Mouse (Mus musculus) neural tube, embryonic 10.5 days (tissue): ENCODE measurements at regions not wholly inside any gene's neighbourhood (a gene's known extent, or its start where the extent isn't known, plus 50 kb on each side); places are given as distances from the start of the nearest gene placed in this dataset.
A peak's percentile ranks its signal among the peaks of the same experiment; 100 is the strongest.

Experiments used
- DNase-seq: peaks from one replicate; pipeline ENCODE4 v3.0.0-alpha.2; 2017; ENCODE audit warnings: low spot score; ENCODE audit errors: extremely low spot score

DNA sequence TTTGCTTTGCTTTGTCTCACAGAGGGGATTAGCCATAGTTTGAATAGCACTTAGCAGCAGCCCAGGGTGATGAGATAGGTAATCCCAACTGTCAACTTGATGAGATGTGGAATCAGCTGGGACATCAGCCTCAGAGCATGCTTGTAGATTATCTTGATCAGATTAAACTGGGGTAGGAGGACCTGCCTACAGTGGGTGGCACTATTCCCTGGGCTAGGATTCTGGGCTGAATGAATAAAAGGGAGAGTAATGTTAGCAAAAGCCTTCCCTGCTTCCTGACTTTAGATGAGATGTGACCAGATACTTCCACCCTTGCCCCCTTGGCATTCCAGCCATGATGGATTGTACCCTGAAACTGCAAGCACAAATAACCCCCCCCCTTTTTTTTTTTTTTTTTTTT lies 198.0 kb upstream of the Klf3 start:
- DNase-seq = no peak

DNA sequence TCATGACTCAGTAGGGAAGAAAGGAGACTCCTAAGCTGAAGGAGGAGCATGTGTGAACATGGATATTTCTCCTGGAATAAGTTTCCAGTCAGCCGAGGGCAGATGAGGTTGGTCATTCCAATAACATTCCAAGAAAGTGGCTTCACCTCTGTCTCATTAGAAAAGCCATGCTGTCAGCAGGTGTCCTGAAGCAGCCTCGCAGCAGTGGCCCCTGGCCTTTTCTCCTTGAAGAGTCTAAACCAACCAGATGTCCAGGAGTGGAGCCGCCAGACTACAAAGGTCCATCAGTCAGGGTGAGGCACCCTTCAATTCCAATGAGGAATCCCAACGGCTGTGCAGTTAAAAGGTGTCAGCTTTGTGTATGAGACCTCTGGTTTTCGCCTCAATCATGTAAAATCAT lies 197.2 kb upstream of the Klf3 start:
- DNase-seq = no peak

DNA sequence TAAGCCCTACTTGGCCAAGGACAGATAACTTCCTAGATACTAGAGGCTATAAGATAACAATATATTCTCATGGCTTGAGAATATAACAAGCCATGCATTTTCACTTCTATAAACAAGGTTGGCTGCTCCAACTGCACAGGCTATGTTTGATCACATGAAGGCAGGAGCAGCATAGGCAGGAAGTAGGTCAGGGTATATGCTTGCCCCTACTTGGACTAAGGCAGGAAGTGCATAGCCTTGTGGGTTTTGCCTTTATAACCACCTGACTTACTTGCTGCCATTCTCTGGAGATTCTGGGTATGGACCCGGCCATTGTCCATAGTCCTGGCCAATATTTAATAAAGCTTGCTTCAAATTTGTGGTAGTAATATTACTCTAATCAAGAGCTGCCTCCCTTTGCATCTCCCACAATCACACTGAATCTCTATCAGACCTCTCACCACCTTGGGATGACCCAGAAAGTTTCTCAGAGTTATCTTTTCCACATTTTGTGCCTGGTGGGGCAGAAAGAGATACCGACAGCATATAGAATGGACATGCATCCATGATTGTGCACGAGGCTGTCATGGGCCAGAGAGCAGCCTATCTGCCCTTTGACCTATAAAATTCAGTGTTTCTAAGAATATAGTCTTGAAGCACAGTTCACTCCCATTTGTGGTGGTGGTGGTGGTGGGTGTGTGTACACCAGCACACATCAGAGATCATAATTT lies 193.7 kb upstream of the Klf3 start:
- no peak for DNase-seq

DNA sequence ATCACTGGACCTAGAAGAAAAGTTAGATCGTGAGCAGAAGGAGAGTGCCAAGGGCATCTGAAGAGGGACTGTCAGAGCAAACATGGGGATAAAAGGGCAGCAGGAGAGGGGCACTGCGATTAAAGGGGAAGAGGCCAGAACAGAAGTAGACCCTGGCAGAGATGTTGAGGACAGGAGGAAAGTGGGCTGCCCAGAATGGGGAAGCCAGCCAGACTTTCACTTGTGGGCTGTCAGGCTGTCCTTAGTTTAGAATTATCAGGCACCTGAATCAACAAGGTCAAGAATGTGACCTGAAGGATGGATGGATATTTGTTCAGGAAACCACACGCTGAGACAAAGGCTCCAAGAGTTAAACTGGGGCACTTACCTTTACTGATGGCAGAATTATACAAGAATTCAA lies 193.0 kb upstream of the Klf3 start:
- no peak for DNase-seq

DNA sequence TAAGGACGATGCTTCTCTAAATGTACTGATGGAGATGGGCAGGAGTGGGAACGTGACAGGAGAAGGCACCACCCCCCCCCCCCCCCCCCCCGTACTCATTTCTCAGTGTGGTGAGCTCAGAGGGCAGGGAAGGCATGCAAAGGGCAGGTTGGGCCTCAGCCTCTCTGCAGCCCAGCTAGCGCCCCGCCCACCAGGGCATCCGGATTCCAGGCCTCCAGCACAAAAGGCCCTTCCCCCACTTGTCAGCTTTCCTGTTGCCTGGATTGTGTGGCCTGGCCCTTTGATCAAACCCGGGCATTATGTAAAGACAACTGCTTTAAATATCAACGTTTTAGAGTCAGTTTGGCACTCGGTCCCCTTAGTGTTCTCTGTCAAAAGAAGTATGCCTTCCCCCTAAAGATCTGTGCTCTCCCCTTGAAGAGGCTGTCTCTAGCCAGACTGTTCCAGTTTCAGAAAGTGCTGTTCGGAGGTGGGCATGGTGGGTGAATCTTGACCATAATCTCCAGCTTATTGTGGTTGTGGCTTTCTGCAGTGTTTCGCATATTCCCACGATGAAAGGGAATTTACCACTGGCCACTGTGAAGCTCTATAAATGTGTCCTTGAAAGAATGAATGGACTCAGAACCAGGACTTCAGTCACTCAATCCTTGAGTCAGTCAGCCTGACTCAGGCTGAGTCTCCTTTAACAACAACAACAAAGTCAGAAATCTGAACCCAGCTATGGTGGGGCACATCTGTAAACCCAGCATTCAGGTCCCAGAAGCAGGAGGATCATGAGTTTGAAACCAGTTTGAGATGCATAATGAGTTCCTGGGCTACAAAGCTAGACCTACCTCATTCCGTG lies 192.4 kb upstream of the Klf3 start:
- peak; percentile 88 for DNase-seq

DNA sequence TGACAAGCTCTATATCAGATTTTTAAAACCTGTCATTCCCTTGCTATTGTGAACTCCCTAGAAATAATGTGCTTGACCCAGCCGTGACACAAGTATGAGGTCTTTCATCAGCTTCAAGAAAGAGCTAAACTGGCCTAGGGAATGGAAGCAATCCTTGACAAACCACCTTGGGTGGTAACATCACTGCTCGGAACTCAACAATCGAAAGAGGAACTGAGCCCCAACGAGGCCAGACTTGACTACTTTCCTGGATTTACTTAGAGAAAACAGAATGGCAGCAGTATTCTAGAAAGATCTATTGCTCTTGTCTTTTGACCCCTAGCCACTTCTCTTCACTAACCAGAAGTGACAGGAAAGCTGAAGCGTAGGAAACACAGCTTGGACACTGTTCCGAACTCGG lies 191.2 kb upstream of the Klf3 start:
- DNase-seq = peak; percentile 11

DNA sequence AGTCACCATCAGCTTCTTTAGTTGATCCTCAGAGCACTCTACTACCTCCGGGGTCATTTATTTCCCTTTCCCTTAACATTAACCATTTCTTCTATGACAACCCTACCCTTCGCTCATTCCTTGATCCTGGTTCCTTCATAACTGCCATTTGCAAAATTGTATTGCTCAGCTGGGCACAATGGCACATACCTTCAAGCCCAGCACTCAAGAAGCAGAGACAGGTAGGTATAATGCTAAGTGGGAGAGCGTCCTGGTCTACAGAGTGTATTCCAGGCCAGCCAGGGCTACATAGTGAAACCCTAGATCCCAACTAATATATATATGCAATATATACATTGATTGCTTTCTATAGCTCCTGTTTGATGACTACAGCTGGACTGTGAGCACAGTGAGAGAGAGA lies 189.5 kb upstream of the Klf3 start:
- DNase-seq = no peak

DNA sequence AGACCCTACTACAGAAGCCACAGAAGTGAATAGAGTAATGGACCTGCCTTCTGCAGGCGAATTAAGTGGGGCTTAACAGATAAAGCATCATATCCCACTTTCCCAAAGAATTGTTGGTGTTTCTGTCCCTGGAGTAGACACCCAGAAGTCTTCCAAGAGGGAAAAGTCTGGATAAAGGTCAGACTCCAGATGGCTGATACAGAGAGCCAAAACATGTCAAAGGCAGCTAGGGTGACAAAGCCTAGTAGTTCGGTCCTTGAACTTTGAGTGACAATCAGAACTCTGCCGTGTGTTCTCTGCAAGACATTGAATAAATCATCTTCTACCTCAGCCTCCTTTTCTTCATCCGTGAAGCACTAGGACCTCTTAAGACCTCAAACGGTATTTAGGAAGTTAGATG lies 185.1 kb upstream of the Klf3 start:
- no peak for DNase-seq

DNA sequence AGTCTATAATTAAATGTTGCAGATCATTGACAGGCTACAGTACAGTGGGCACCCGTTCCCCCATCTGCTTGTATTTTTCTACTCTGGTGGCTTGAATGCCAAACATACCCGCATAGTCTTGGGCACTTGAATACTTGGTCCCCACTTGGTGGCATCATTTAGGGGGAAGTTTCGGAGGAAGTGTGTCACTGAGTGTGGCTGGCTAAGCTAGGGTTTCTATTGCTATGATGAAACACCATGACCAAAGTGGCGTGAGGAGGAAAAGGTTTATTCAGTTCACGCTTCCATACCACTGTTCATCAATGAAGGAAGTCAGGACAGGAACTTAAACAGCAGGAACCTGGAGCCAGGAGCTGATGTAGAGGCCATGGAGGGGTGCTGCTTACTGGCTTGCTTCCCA lies 183.4 kb upstream of the Klf3 start:
- no peak for DNase-seq

DNA sequence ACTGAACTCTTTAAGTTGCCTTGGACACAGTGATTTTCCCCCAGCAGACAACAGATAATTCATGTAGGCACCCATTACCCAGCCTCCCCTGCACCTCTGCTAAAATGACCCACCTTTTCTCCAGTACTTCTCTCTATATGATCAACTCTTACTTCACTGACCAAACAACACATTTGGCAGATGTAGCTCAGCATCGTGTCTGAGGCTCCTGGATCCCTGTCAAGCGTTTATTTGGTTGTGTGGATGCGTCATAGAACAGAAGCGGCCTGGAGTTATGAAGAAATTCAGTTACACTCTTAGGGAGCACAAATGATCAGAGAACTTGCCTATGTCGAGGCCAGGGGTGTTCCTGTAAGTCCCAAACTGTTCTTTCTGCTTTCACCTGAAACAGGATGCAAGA lies 182.5 kb upstream of the Klf3 start:
- DNase-seq = no peak

DNA sequence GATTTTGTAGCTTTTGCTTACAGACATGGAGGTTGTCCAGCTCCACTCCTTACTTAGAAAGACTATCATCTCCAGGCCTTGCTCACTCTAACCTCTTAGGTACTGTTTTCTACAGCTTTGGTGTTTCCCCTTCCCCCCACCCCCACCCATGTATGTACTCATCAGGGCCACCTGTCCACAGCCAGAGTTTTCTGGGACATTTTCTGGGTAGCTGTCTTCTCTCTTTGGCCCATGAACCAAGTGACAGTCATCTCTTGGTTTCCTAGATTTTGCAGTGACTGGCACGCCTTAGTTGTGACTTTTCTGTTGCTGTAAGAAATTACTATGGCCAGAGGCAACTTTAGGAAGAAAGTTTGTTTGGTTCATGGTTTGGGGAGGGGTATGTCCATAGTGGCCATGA lies 181.8 kb upstream of the Klf3 start:
- DNase-seq = no peak

DNA sequence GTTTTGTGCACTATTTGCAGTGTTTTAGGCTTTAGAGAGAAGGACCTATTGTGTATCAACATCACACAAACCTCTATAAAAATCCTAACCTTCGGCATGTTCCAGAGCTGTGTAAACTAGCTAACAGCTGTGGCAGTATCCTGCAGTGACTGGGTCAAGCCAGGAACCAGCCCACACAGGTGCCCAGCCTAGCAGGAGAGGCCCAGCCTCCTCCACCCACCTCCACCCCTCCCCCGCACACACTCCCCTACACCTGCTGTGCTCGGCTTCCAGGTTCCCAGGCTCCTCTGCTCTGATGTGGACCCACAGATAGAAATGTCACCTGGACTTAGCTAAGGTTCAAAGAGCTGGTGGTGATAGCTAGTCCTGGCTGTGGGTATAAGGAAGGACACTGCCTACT lies 179.5 kb upstream of the Klf3 start:
- DNase-seq = no peak

DNA sequence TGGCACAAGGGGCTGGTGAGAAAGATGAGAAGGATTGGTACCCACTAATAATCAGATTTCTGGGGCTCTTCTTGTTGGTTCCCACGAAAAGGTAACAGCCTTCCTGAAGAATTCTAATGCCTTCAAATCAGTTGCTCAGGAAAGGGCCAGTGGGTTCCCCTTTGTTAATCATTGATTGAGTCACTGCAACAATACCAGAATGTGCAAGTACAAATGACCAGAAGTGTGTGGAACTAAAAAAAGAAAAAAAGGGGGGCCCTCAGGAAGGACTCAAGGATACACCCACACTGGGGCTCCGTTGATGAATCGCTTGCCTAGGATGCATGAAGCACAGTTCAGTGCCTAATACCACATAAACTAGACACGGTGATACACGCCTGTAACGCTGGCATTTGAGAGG lies 179.0 kb upstream of the Klf3 start:
- no peak for DNase-seq

DNA sequence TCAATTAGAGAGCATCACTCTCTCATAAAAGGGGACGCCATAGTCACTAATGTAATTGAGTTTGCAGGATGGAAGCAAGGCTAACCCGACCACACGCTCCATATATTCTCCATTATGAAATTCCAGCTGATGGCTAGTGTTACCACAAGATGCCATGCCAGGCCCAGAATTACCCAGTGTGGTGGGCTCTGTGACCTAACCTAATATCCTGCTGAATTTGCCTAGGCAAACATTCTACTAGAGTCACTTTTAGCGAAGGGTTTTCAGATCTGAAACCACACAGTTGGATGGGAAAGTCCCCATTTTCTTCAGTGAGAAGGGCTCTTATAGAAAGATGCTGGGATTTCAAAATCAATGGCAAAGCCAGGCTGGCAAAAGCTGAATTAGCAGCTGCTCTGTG lies 177.8 kb upstream of the Klf3 start:
- no peak for DNase-seq

DNA sequence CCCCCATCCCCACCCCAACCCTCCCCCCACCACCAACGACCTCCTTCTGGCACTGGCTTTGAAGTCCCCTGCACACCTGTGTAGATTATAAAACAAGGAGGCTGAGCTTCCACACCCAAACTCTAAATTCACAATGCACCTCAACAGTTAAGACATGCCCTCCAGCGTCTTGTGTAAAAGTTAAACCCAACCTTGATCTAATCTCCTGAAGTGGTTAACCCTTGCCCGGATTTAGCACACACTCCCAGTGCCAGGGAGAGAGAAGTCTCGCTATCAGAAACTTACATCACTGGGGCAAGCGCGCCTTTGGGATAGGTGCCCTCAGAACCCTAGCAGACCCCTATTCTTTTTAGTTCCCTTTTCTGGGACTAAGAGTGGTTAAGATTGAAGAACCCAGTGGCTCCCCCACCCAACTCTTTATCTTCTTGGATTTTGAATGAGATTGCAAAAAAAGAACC lies 177.3 kb upstream of the Klf3 start:
- DNase-seq = no peak

DNA sequence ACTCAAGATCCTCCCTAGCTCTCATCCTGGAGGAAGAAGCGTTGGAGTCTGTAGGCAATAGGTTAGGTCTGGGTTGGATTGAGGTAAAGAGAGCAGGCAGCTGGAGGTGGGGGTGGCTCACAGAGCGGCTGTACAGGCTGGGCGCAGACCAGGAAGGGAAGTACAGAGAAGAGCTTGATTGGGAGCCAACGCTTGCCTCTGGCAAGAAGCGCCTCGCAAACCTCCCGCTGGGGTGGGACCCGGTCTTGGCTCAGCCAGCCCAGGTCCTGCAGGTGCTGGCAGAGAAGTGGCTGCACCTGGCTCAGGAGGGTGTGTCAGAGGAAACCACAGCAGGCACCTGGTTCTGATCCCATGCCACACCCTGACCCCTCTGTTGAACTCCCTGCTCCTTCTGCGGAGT lies 176.8 kb upstream of the Klf3 start:
- no peak for DNase-seq

DNA sequence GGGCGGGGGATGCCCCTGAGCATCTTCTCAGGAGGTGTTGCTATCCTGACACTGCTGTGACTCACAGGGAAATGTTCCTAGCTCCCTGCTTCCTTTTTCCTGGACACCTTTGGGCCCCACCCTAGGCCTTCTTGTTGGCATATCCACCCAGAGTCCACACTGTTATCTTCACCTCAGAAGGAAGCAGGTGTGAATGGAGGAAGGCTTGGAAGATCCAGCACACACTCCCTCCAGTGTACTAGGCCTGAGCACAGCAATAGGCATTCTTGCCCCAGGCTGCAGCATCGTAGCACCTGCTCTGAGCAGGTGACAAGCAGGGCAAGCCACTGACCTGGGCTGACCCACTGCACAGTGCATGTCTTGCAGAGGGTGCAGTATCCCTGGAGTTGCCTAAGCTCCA lies 172.6 kb upstream of the Klf3 start:
- no peak for DNase-seq

DNA sequence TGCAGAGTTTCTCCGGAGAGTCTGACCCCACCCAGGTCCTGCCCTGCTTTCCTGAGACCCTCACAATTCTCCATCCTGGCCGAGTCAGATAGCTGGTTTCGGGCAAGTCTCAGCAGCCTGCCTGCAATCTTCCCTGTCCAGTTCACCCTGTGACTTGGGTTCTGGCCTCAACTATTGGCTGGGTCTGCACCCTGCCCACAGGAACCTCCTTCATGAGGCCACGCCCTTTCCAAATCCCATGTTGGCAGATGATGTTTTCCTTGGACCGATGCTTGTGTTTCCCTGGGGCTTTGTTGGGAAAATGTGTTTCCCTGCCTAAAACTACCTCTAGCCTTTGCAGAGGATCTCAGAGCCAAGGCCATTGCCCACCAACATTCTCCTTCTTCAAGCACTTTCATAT lies 171.0 kb upstream of the Klf3 start:
- no peak for DNase-seq

DNA sequence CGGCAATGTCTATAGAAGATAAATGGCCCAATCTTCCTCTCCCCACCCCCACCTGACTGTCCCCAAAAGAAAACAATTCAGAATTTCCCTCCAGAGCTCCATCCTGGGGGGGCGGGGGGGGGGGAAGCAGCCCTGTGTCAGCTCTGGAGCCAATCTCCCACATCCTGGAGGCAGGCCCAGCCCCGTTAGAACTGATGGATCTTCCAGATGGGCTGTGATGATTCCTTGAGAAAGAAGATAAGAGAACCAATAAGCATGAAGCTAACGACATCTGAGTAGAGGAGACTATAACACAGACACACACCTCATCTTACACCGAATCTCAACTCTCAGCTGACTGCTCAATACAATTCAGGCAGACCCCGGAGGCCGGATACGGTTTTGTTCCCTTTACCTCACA lies 169.2 kb upstream of the Klf3 start:
- no peak for DNase-seq

DNA sequence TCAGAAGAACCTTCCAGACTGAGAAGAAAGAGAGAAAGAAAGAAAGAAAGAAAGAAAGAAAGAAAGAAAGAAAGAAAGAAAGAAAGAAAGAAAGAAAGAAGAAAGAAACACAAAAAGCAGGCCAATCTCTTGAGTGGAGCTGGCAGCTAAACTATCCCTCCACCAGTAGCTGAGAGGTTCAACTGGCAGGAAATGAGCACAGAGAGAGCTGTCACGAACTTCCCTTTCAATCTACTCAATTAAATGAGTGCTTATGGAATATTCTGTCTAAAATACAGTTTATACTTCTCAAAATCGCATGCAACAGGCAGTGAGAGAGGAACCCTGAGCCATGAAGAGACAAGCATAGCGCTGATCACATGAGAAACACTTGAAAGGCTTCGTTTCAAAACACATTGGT lies 168.5 kb upstream of the Klf3 start:
- no peak for DNase-seq

DNA sequence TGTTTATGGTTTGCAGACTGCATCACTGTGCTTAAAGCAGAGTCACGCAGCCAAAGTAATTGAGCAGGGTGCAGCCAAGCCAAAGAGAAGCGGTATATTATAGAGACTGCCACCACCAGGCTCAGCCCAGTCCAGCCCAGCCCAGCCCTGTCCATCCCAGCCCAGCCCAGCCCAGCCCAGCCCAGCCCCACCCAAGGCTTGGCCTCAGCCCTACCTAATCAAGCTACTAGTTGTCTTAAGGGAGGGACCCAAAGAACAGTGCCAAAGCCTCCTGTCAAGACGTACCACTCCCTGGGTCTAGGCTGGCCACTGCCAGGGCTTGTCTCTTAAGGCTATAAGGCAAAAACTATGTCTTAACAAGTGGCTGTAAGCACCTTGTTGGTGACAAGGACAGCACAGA lies 166.9 kb upstream of the Klf3 start:
- no peak for DNase-seq

DNA sequence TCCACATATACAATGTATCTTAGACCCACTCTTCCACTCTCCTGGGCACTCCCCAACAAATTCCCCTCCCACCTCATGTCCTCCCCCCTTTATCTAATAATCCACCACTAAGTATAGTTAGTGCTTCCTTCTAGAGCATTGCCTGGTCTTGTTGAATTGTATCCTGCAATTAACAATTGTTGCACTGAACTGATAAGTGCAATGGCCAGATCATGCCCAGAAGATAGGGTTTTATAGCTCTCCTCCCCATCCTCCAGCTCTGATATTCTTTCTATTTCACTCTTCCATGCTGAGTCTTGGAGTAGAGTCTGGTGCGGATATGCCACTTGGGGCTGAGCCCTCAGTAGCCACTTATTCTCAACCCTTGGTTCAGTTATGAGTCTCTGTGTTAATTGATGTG lies 159.6 kb upstream of the Klf3 start:
- DNase-seq = no peak
